Mouse (Mus musculus): Measurements from ENCODE around the gene Ifna16. TPM values are rescaled to one million over a fixed set of nuclear protein-coding genes. Genes with fewer than 3 reads are reported as not detected.

Gene Ifna16
- total RNA-seq, 2 experiments from 2014 or later = not detected

DNA sequence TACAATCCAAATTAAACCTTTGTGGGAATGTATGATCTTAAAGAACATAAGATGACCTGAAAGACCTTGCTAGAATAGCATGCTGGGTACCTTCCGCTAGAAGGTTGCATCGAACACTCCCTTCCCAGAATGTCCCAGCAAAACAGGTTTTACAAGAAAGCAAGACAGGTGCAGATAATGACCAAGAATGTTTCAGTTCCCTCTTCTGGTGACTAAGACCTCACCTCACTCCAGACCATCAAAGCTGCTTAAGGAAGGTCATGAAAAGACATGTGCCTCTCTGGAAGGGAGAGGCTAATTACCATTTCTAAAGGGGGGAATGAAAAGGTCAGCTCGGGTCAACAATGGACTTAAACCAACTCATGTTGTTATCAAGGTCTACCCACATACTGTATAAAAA lies 23.1 kb downstream of the Ifna16 start:
- ATAC-seq (replicated peaks; ENCODE audit: low FRiP score, poor library complexity, severe bottlenecking) = no peak

- ATAC-seq (replicated peaks; ENCODE audit: low FRiP score, poor library complexity, severe bottlenecking) = no peak
These were observed 32.4 kb downstream of the Ifna16 start, which contains the start of gene Ifna13 for GRCm38 (mm10) chr4:88644359-88644758. Gene Ifna13 (minus strand): TSS chr4:88644459.

DNA sequence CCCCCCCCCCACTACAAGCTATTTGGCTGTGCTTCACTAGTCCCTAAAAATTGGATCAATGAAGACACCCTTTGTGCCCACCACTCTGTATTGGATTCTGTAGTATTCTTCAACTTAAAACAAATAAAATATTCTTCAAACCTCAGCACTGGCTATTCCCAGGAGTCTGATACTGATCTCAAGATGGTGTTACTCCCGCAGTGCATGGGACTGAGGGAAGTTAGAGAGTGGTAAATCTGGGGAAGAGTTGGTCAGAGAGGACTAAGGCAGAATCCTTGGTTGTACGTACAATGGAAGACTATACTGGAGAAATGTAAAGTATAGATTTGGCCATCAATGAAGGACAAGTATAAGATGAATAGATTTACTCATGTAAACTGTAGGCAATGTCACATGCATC lies 34.2 kb downstream of the Ifna16 start:
- ATAC-seq (replicated peaks; ENCODE audit: low FRiP score, poor library complexity, severe bottlenecking) = no peak

DNA sequence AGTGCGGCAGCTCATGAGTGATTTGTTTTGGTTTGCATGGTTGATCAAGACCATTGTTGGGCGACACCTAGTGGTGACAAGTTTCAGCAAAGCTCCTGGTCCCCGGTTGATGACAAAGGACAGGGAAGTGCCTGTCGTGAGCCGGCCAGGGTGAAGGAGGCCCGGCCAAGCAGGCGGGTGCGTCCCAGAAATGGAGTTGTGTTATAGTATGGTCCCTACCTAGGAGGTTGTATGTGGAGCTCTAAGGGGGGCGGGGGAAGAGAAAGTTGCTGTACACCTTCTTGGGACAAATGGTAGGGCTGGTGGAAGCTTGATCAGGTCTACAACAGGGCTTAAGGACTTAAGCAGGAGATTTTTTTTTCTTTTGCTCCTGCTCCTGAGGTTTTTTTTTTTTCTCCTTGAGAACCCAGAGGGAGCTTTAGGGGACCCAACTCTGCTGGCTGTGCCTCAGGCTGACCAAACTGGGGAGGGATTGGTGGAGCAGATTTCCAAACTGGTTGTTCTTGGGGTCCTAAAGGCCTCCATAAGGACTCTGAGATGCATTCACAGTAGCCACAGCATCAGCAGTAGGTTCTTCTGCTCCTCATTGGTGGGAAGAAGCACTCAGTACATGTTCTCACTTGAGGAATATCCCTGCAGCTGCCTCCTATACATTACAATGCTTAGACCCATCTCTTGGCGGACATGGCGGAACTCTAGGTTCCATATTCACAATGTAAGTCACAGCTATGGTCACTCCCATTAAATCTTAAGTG lies 35.5 kb downstream of the Ifna16 start:
- ATAC-seq (replicated peaks; ENCODE audit: low FRiP score, poor library complexity, severe bottlenecking) = peak; percentile 99

- ATAC-seq (replicated peaks; ENCODE audit: low FRiP score, poor library complexity, severe bottlenecking) = 0 out of 2 replicates have a peak, but pooled peaks have one; percentile 30
These were observed 36.0 kb downstream of the Ifna16 start for GRCm38 (mm10) chr4:88640704-88641076.

GRCm38 (mm10) chr4:88634311-88634710 lies 42.4 kb downstream of the Ifna16 start, which contains the start of gene C87499:
Gene C87499 (minus strand): TSS chr4:88634411.
- ATAC-seq (replicated peaks; ENCODE audit: low FRiP score, poor library complexity, severe bottlenecking) = no peak

Other genes with a start within 250 kb of the Ifna16 start
Only the 30 nearest of the 33 such genes appear.
- not detected in 2 replicates for gene Ifnb1, start 154.2 kb downstream of the Ifna16 start, total RNA-seq (2015; ENCODE audit: low replicate concordance)
- gene Ifnb1, start 154.2 kb downstream of the Ifna16 start, total RNA-seq (2017; ENCODE audit: low replicate concordance) = not detected in 2 replicates
- gene Ifna15, start 118.7 kb downstream of the Ifna16 start, total RNA-seq (2015; ENCODE audit: low replicate concordance) = not detected in 2 replicates
- gene Ifna15, start 118.7 kb downstream of the Ifna16 start, total RNA-seq (2017; ENCODE audit: low replicate concordance) = not detected in 2 replicates
- not detected in 2 replicates for gene Ifna14, start 105.1 kb downstream of the Ifna16 start, total RNA-seq (2015; ENCODE audit: low replicate concordance)
- gene Ifna14, start 105.1 kb downstream of the Ifna16 start, total RNA-seq (2017; ENCODE audit: low replicate concordance) = not detected in 2 replicates
- gene Ifna9, start 84.5 kb downstream of the Ifna16 start, total RNA-seq (2015; ENCODE audit: low replicate concordance) = not detected in 2 replicates
- not detected in 2 replicates for gene Ifna9, start 84.5 kb downstream of the Ifna16 start, total RNA-seq (2017; ENCODE audit: low replicate concordance)
- not detected in 2 replicates for gene Ifna12, start 73.5 kb downstream of the Ifna16 start, total RNA-seq (2015; ENCODE audit: low replicate concordance)
- gene Ifna12, start 73.5 kb downstream of the Ifna16 start, total RNA-seq (2017; ENCODE audit: low replicate concordance) = not detected in 2 replicates
- gene C87499, start 42.5 kb downstream of the Ifna16 start, total RNA-seq (2015; ENCODE audit: low replicate concordance) = not detected in 2 replicates
- gene C87499, start 42.5 kb downstream of the Ifna16 start, total RNA-seq (2017; ENCODE audit: low replicate concordance) = not detected in 2 replicates
- gene Ifna13, start 32.5 kb downstream of the Ifna16 start, total RNA-seq (2015; ENCODE audit: low replicate concordance) = not detected in 2 replicates
- gene Ifna13, start 32.5 kb downstream of the Ifna16 start, total RNA-seq (2017; ENCODE audit: low replicate concordance) = not detected in 2 replicates
- not detected in 2 replicates for gene Ifna2, start 7.0 kb upstream of the Ifna16 start, total RNA-seq (2015; ENCODE audit: low replicate concordance)
- gene Ifna2, start 7.0 kb upstream of the Ifna16 start, total RNA-seq (2017; ENCODE audit: low replicate concordance) = not detected in 2 replicates
- not detected in 2 replicates for gene Ifnab, start 14.4 kb upstream of the Ifna16 start, total RNA-seq (2015; ENCODE audit: low replicate concordance)
- gene Ifnab, start 14.4 kb upstream of the Ifna16 start, total RNA-seq (2017; ENCODE audit: low replicate concordance) = not detected in 2 replicates
- not detected in 2 replicates for gene Gm26566, start 44.9 kb upstream of the Ifna16 start, total RNA-seq (2015; ENCODE audit: low replicate concordance)
- gene Gm26566, start 44.9 kb upstream of the Ifna16 start, total RNA-seq (2017; ENCODE audit: low replicate concordance) = not detected in 2 replicates
- 18.6 and 26.3 TPM in 2 replicates for gene Klhl9, start 45.5 kb upstream of the Ifna16 start, total RNA-seq (2015; ENCODE audit: low replicate concordance)
- gene Klhl9, start 45.5 kb upstream of the Ifna16 start, total RNA-seq (2017; ENCODE audit: low replicate concordance) = 24.0 and 29.5 TPM in 2 replicates
- not detected in 2 replicates for gene Gm13271, start 77.9 kb upstream of the Ifna16 start, total RNA-seq (2015; ENCODE audit: low replicate concordance)
- not detected in 2 replicates for gene Gm13271, start 77.9 kb upstream of the Ifna16 start, total RNA-seq (2017; ENCODE audit: low replicate concordance)
- not detected in 2 replicates for gene Gm13283, start 83.2 kb upstream of the Ifna16 start, total RNA-seq (2015; ENCODE audit: low replicate concordance)
- gene Gm13283, start 83.2 kb upstream of the Ifna16 start, total RNA-seq (2017; ENCODE audit: low replicate concordance) = not detected in 2 replicates
- not detected in 2 replicates for gene Gm13290, start 96.9 kb upstream of the Ifna16 start, total RNA-seq (2015; ENCODE audit: low replicate concordance)
- gene Gm13290, start 96.9 kb upstream of the Ifna16 start, total RNA-seq (2017; ENCODE audit: low replicate concordance) = not detected in 2 replicates
- gene Gm13289, start 100.0 kb upstream of the Ifna16 start, total RNA-seq (2015; ENCODE audit: low replicate concordance) = not detected in 2 replicates
- gene Gm13289, start 100.0 kb upstream of the Ifna16 start, total RNA-seq (2017; ENCODE audit: low replicate concordance) = not detected in 2 replicates
- not detected in 2 replicates for gene Gm13272, start 102.9 kb upstream of the Ifna16 start, total RNA-seq (2015; ENCODE audit: low replicate concordance)
- not detected in 2 replicates for gene Gm13272, start 102.9 kb upstream of the Ifna16 start, total RNA-seq (2017; ENCODE audit: low replicate concordance)
- not detected in 2 replicates for gene Ifnz, start 105.2 kb upstream of the Ifna16 start, total RNA-seq (2015; ENCODE audit: low replicate concordance)
- not detected in 2 replicates for gene Ifnz, start 105.2 kb upstream of the Ifna16 start, total RNA-seq (2017; ENCODE audit: low replicate concordance)
- not detected in 2 replicates for gene Gm13276, start 108.8 kb upstream of the Ifna16 start, total RNA-seq (2015; ENCODE audit: low replicate concordance)
- not detected in 2 replicates for gene Gm13276, start 108.8 kb upstream of the Ifna16 start, total RNA-seq (2017; ENCODE audit: low replicate concordance)
- gene Gm13277, start 111.7 kb upstream of the Ifna16 start, total RNA-seq (2015; ENCODE audit: low replicate concordance) = not detected in 2 replicates
- gene Gm13277, start 111.7 kb upstream of the Ifna16 start, total RNA-seq (2017; ENCODE audit: low replicate concordance) = not detected in 2 replicates
- gene Gm13278, start 114.6 kb upstream of the Ifna16 start, total RNA-seq (2015; ENCODE audit: low replicate concordance) = not detected in 2 replicates
- not detected in 2 replicates for gene Gm13278, start 114.6 kb upstream of the Ifna16 start, total RNA-seq (2017; ENCODE audit: low replicate concordance)
- not detected in 2 replicates for gene Gm13275, start 117.6 kb upstream of the Ifna16 start, total RNA-seq (2015; ENCODE audit: low replicate concordance)
- gene Gm13275, start 117.6 kb upstream of the Ifna16 start, total RNA-seq (2017; ENCODE audit: low replicate concordance) = not detected in 2 replicates
- not detected in 2 replicates for gene Gm13279, start 120.5 kb upstream of the Ifna16 start, total RNA-seq (2015; ENCODE audit: low replicate concordance)
- not detected in 2 replicates for gene Gm13279, start 120.5 kb upstream of the Ifna16 start, total RNA-seq (2017; ENCODE audit: low replicate concordance)
- gene Gm13285, start 122.7 kb upstream of the Ifna16 start, total RNA-seq (2015; ENCODE audit: low replicate concordance) = not detected in 2 replicates
- gene Gm13285, start 122.7 kb upstream of the Ifna16 start, total RNA-seq (2017; ENCODE audit: low replicate concordance) = not detected in 2 replicates
- gene Gm13287, start 126.3 kb upstream of the Ifna16 start, total RNA-seq (2015; ENCODE audit: low replicate concordance) = not detected in 2 replicates
- gene Gm13287, start 126.3 kb upstream of the Ifna16 start, total RNA-seq (2017; ENCODE audit: low replicate concordance) = not detected in 2 replicates
- gene Gm13288, start 128.6 kb upstream of the Ifna16 start, total RNA-seq (2015; ENCODE audit: low replicate concordance) = not detected in 2 replicates
- not detected in 2 replicates for gene Gm13288, start 128.6 kb upstream of the Ifna16 start, total RNA-seq (2017; ENCODE audit: low replicate concordance)
- not detected in 2 replicates for gene Ifna7, start 139.3 kb upstream of the Ifna16 start, total RNA-seq (2015; ENCODE audit: low replicate concordance)
- not detected in 2 replicates for gene Ifna7, start 139.3 kb upstream of the Ifna16 start, total RNA-seq (2017; ENCODE audit: low replicate concordance)
- gene Ifna11, start 143.0 kb upstream of the Ifna16 start, total RNA-seq (2015; ENCODE audit: low replicate concordance) = not detected in 2 replicates
- gene Ifna11, start 143.0 kb upstream of the Ifna16 start, total RNA-seq (2017; ENCODE audit: low replicate concordance) = not detected in 2 replicates
- not detected in 2 replicates for gene Ifna6, start 150.5 kb upstream of the Ifna16 start, total RNA-seq (2015; ENCODE audit: low replicate concordance)
- gene Ifna6, start 150.5 kb upstream of the Ifna16 start, total RNA-seq (2017; ENCODE audit: low replicate concordance) = not detected in 2 replicates
- gene Ifna5, start 158.6 kb upstream of the Ifna16 start, total RNA-seq (2015; ENCODE audit: low replicate concordance) = not detected in 2 replicates
- not detected in 2 replicates for gene Ifna5, start 158.6 kb upstream of the Ifna16 start, total RNA-seq (2017; ENCODE audit: low replicate concordance)
- not detected in 2 replicates for gene Ifna4, start 164.9 kb upstream of the Ifna16 start, total RNA-seq (2015; ENCODE audit: low replicate concordance)
- gene Ifna4, start 164.9 kb upstream of the Ifna16 start, total RNA-seq (2017; ENCODE audit: low replicate concordance) = not detected in 2 replicates

Measured in erythroblast, adult 5-6 weeks (primary cell).